Mouse (Mus musculus) kidney, adult 2 months (tissue): ENCODE data around the gene 0610010F05Rik.

Source experiments
- CTCF ChIP-seq: fragments of 200-500 bp; conservative IDR thresholded peaks from 2 replicates; pipeline ENCODE4 v1.5.1; 2011; ENCODE audit warnings: low read depth, mild to moderate bottlenecking, control low read depth, low read length, moderate library complexity, mixed read lengths; ENCODE audit not compliant: insufficient read depth, insufficient read length
- POLR2A ChIP-seq: fragments of 200-500 bp; IDR thresholded peaks from one replicate; pipeline ENCODE4 v1.6.1; 2011; ENCODE audit warnings: low read depth, low read length, control low read depth

- TF ChIP-seq CTCF (no peak), POLR2A (peak; percentile 46)
Measured at GRCm38 (mm10) chr11:23632945-23633878, at the start of gene 0610010F05Rik.
